8 mouse cellular contexts compared by ENCODE assay signal in the genomic region with DNA sequence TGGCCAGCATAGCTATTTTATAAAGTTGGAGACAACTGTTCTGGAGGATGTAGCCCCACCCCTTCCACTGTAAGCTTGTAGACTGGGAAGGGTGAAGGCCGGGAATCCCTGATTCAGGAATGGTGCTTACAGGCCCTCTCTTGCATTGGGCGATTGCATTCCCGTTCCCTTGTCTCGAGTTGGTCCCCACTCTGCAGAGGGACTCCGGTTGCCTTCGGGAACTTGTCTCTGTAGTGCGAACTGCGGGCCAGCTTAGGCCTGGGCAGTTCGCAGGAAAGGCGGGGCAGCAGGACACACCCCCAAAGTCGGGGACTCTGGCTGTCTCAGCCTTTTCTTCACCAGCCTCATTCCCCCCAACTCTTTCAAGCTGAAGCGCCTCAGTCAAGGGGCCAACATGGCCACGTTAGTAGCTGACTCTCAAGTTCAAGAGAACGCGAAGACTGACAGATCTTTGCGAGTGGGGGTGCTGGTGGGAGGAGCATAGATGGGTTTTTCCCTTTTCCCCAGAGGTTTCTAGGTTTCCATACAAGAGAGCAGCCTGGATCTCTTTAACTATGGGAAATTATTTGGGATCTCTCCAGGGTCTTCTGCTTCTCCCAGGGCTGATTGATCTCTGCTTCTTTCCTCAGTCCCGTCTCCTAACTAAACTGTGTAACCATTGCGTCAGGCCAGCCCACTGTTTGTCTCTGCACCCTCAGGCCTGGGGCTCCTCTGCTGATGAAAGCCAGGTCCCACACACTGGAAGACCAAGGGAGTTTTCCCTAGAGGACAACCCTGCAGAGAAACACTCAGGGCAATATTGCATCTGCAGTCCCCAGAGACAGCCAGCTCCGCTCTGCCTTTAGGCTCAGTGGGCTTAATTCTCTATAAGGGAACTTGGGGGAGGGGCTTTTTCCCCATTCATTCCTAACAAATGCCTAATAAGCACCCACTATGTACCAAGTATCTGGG. TPM values are rescaled to one million over a fixed set of nuclear protein-coding genes. Genes with fewer than 3 reads are reported as not detected.
DNase-seq lines count a peak whose midpoint lies in the region; ATAC-seq and TF ChIP-seq lines count a peak whose summit lies in the region.

No protein-coding gene starts in this region.

- peak overlapping the region; percentile 88 for H3K4me2 ChIP-seq in forebrain, embryonic 13.5 days
- peak overlapping the region; percentile 96 for H3K4me2 ChIP-seq in liver, embryonic 16.5 days (ENCODE audit: low read depth, low read length)
- peak overlapping the region; percentile 88 for H3K4me2 ChIP-seq in neural tube, embryonic 12.5 days (replicated peaks)

- H3K36me3 ChIP-seq in heart, adult 2 months (ENCODE audit: control insufficient read depth, insufficient read depth, low read length): peaks cover 21% of the 10 kb centered on the region
- peaks cover 43% of the 10 kb centered on the region for H3K36me3 ChIP-seq in forebrain, embryonic 13.5 days (ENCODE audit: poor library complexity, severe bottlenecking)
- peaks cover 33% of the 10 kb centered on the region for H3K36me3 ChIP-seq in liver, embryonic 16.5 days (ENCODE audit: control insufficient read depth, insufficient read depth)
- peaks cover 41% of the 10 kb centered on the region for H3K36me3 ChIP-seq in neural tube, embryonic 12.5 days

- no peaks in the 10 kb centered on the region for H3K27me3 ChIP-seq in heart, adult 2 months (ENCODE audit: control insufficient read depth, insufficient read depth, low read length)
- no peaks in the 10 kb centered on the region for H3K27me3 ChIP-seq in forebrain, embryonic 13.5 days
- no peaks in the 10 kb centered on the region for H3K27me3 ChIP-seq in liver, embryonic 16.5 days (ENCODE audit: control insufficient read depth, insufficient read depth, low read depth, low read length)
- H3K27me3 ChIP-seq in neural tube, embryonic 12.5 days (replicated peaks): no peaks in the 10 kb centered on the region

- intact Hi-C loops in heart, adult 2 months (cut with DNase I): loop anchor here (2.0 kb wide), 1 partner anchor 20 kb away; a partner anchor contains a TSS

- no peaks in the 10 kb centered on the region for H3K9me3 ChIP-seq in forebrain, embryonic 13.5 days (replicated peaks)
- no peaks in the 10 kb centered on the region for H3K9me3 ChIP-seq in liver, embryonic 16.5 days (replicated peaks; ENCODE audit: control insufficient read depth, low read length)
- H3K9me3 ChIP-seq in neural tube, embryonic 12.5 days: no peaks in the 10 kb centered on the region

- peaks cover 25% of the 10 kb centered on the region for H3K4me1 ChIP-seq in heart, adult 2 months (ENCODE audit: control insufficient read depth, insufficient read depth, low read length)
- peaks cover 22% of the 10 kb centered on the region for H3K4me1 ChIP-seq in bone marrow macrophage, adult 2 months (ENCODE audit: control insufficient read depth, insufficient read depth, low read length)
- H3K4me1 ChIP-seq in forebrain, embryonic 13.5 days: peaks cover 56% of the 10 kb centered on the region
- H3K4me1 ChIP-seq in liver, embryonic 16.5 days (ENCODE audit: control insufficient read depth, low read depth, low read length): peaks cover 49% of the 10 kb centered on the region
- H3K4me1 ChIP-seq in neural tube, embryonic 12.5 days: peaks cover 42% of the 10 kb centered on the region

- H3K4me3 ChIP-seq in heart, adult 2 months: peak overlapping the region; percentile 72
- H3K4me3 ChIP-seq in bone marrow macrophage, adult 2 months (ENCODE audit: insufficient read depth, low read length): peak overlapping the region; percentile 70
- peak overlapping the region; percentile 68 for H3K4me3 ChIP-seq in forebrain, embryonic 13.5 days
- peak overlapping the region; percentile 75 for H3K4me3 ChIP-seq in liver, embryonic 16.5 days (ENCODE audit: low read depth, low read length)
- peak overlapping the region; percentile 63 for H3K4me3 ChIP-seq in neural tube, embryonic 12.5 days

- peak overlapping the region; percentile 80 for H3K9ac ChIP-seq in heart, adult 2 months (ENCODE audit: low read depth, low read length)
- peak overlapping the region; percentile 73 for H3K9ac ChIP-seq in forebrain, embryonic 13.5 days
- peak overlapping the region; percentile 77 for H3K9ac ChIP-seq in liver, embryonic 16.5 days (ENCODE audit: low read depth, low read length)
- peak overlapping the region; percentile 69 for H3K9ac ChIP-seq in neural tube, embryonic 12.5 days

- no peaks in the 10 kb centered on the region for H3K79me2 ChIP-seq in heart, adult 2 months (replicated peaks; ENCODE audit: control insufficient read depth, insufficient read depth, low read length)

- no peak for TF ChIP-seq POLR2A in heart, adult 2 months (IDR thresholded peaks at IDR 0.05; ENCODE audit: insufficient read depth, low read depth, low read length)
- no peak for TF ChIP-seq POLR2A in bone marrow macrophage, adult 2 months (IDR thresholded peaks at IDR 0.05; ENCODE audit: borderline replicate concordance, low read depth, low read length)

- peak overlapping the region; percentile 92 for H3K27ac ChIP-seq in heart, adult 2 months
- peak overlapping the region; percentile 77 for H3K27ac ChIP-seq in bone marrow macrophage, adult 2 months (ENCODE audit: insufficient read depth, low read depth, low read length)
- H3K27ac ChIP-seq in forebrain, embryonic 13.5 days: peak overlapping the region; percentile 98
- peak overlapping the region; percentile 98 for H3K27ac ChIP-seq in liver, embryonic 16.5 days (ENCODE audit: low read length)
- peak overlapping the region; percentile 86 for H3K27ac ChIP-seq in neural tube, embryonic 12.5 days

- no peak for TF ChIP-seq CTCF in heart, adult 2 months (IDR thresholded peaks at IDR 0.05)
- no peak for TF ChIP-seq CTCF in bone marrow macrophage, adult 2 months (IDR thresholded peaks at IDR 0.05; ENCODE audit: low read depth, low read length)

- ATAC-seq in forebrain, embryonic 13.5 days: peak; percentile 43
- peak; percentile 27 for ATAC-seq in liver, embryonic 16.5 days (ENCODE audit: low read depth)
- ATAC-seq in neural tube, embryonic 12.5 days (ENCODE audit: low FRiP score, low read depth): peak; percentile 44

- WGBS in heart, adult 2 months: 2% methylated on average over 19 of the region's 19 CpGs
- 4% methylated on average over 19 of the region's 19 CpGs for WGBS in forebrain, embryonic 13.5 days
- 1% methylated on average over 19 of the region's 19 CpGs for WGBS in liver, embryonic 16.5 days (ENCODE audit: insufficient replicate concordance)
- 3% methylated on average over 19 of the region's 19 CpGs for WGBS in neural tube, embryonic 12.5 days

- peak; percentile 51; the same call in 1 of the 2 replicates for TF ChIP-seq EP300 in heart, adult 2 months (IDR thresholded peaks at IDR 0.05; ENCODE audit: insufficient read depth, low read depth, low read length)

- DNase-seq in heart, adult 2 months: peak; percentile 81 to 82
- no peak for DNase-seq in heart, adult 8-10 months (ENCODE audit: low spot score)
- DNase-seq in hindlimb bud, embryonic 11.5 days (ENCODE audit: extremely low spot score, low read depth, low spot score): peak; percentile 63
- DNase-seq in thymus, postnatal 36 days: peak; percentile 56 to 70

RNA-seq across cellular contexts. Expression of a gene that starts 2.4 kb away (rescaled TPM):
- 10 to 100 TPM; 19.2 to 20.4 TPM for total RNA-seq in heart, adult 2 months (2021)
- polyA plus RNA-seq in heart, adult 2 months (2012; rRNA removed): 15.8 and 22.3 TPM in 2 replicates
- total RNA-seq in heart, adult 8-10 months (2022): 10 to 100 TPM; 17.6 to 25.5 (median 19.5) TPM
- 45.8 and 53.4 TPM in 2 replicates for polyA plus RNA-seq in bone marrow macrophage, adult 2 months (2012; ENCODE audit: insufficient read depth, insufficient read length, missing spikeins)
- polyA plus RNA-seq in forebrain, embryonic 13.5 days (2015; fragmentation: Nextera tagmentation; extraction: Ambion mirVana): 13.6 and 16.7 TPM in 2 replicates
- 5.7 and 6.5 TPM in 2 replicates for polyA plus RNA-seq in liver, embryonic 16.5 days (2015; fragmentation: Nextera tagmentation; extraction: Ambion mirVana)
- polyA plus RNA-seq in neural tube, embryonic 12.5 days (2016; fragmentation: Nextera tagmentation; extraction: Ambion mirVana): 18.4 and 20.5 TPM in 2 replicates

RNA-seq across cellular contexts. Expression of a gene that starts 20.4 kb away (rescaled TPM):
- 10 to 100 TPM; 42.6 to 47.7 TPM for total RNA-seq in heart, adult 2 months (2021)
- polyA plus RNA-seq in heart, adult 2 months (2012; rRNA removed): 36.6 and 51.3 TPM in 2 replicates
- total RNA-seq in heart, adult 8-10 months (2022): 10 to 100 TPM; 42.1 to 48.8 (median 45.4) TPM
- 29.4 and 34.9 TPM in 2 replicates for polyA plus RNA-seq in bone marrow macrophage, adult 2 months (2012; ENCODE audit: insufficient read depth, insufficient read length, missing spikeins)
- 137 and 138 TPM in 2 replicates for polyA plus RNA-seq in forebrain, embryonic 13.5 days (2015; fragmentation: Nextera tagmentation; extraction: Ambion mirVana)
- polyA plus RNA-seq in liver, embryonic 16.5 days (2015; fragmentation: Nextera tagmentation; extraction: Ambion mirVana): 100 and 109 TPM in 2 replicates
- 145 and 146 TPM in 2 replicates for polyA plus RNA-seq in neural tube, embryonic 12.5 days (2016; fragmentation: Nextera tagmentation; extraction: Ambion mirVana)

RNA-seq across cellular contexts. Expression of a gene that starts 25.0 kb away (rescaled TPM):
- 100 to 1,000 TPM; 123 to 135 TPM for total RNA-seq in heart, adult 2 months (2021)
- polyA plus RNA-seq in heart, adult 2 months (2012; rRNA removed): 139 and 167 TPM in 2 replicates
- total RNA-seq in heart, adult 8-10 months (2022): 100 to 1,000 TPM; 143 to 151 (median 146) TPM
- 119 and 121 TPM in 2 replicates for polyA plus RNA-seq in bone marrow macrophage, adult 2 months (2012; ENCODE audit: insufficient read depth, insufficient read length, missing spikeins)
- polyA plus RNA-seq in forebrain, embryonic 13.5 days (2015; fragmentation: Nextera tagmentation; extraction: Ambion mirVana): 262 and 282 TPM in 2 replicates
- 65.9 TPM in 2 replicates for polyA plus RNA-seq in liver, embryonic 16.5 days (2015; fragmentation: Nextera tagmentation; extraction: Ambion mirVana)
- 273 and 277 TPM in 2 replicates for polyA plus RNA-seq in neural tube, embryonic 12.5 days (2016; fragmentation: Nextera tagmentation; extraction: Ambion mirVana)

RNA-seq across cellular contexts. Expression of a gene that starts 28.1 kb away (rescaled TPM):
- total RNA-seq in heart, adult 2 months (2021): under 1 TPM; 0.34 to 0.45 TPM
- 1.3 and 2.2 TPM in 2 replicates for polyA plus RNA-seq in heart, adult 2 months (2012; rRNA removed)
- 1 to 10 TPM in 2 of 4 experiments, under 1 TPM in 2; 0.54 to 1.6 (median 1.2) TPM for total RNA-seq in heart, adult 8-10 months (2022)
- polyA plus RNA-seq in bone marrow macrophage, adult 2 months (2012; ENCODE audit: insufficient read depth, insufficient read length, missing spikeins): 2.3 and 2.5 TPM in 2 replicates
- polyA plus RNA-seq in forebrain, embryonic 13.5 days (2015; fragmentation: Nextera tagmentation; extraction: Ambion mirVana): 45.4 and 47.6 TPM in 2 replicates
- 0.09 and 0.11 TPM in 2 replicates for polyA plus RNA-seq in liver, embryonic 16.5 days (2015; fragmentation: Nextera tagmentation; extraction: Ambion mirVana)
- polyA plus RNA-seq in neural tube, embryonic 12.5 days (2016; fragmentation: Nextera tagmentation; extraction: Ambion mirVana): 72.7 and 81.6 TPM in 2 replicates

RNA-seq across cellular contexts. Expression of a gene that starts 30.6 kb away (rescaled TPM):
- total RNA-seq in heart, adult 2 months (2021): 1 to 10 TPM; 2.3 to 2.4 TPM
- 2.5 and 4.8 TPM in 2 replicates for polyA plus RNA-seq in heart, adult 2 months (2012; rRNA removed)
- 1 to 10 TPM; 1.5 to 3.2 (median 3.0) TPM for total RNA-seq in heart, adult 8-10 months (2022)
- 131 and 146 TPM in 2 replicates for polyA plus RNA-seq in bone marrow macrophage, adult 2 months (2012; ENCODE audit: insufficient read depth, insufficient read length, missing spikeins)
- polyA plus RNA-seq in forebrain, embryonic 13.5 days (2015; fragmentation: Nextera tagmentation; extraction: Ambion mirVana): 0.39 and 0.72 TPM in 2 replicates
- 12.2 and 13.2 TPM in 2 replicates for polyA plus RNA-seq in liver, embryonic 16.5 days (2015; fragmentation: Nextera tagmentation; extraction: Ambion mirVana)
- polyA plus RNA-seq in neural tube, embryonic 12.5 days (2016; fragmentation: Nextera tagmentation; extraction: Ambion mirVana): 1.7 and 2.0 TPM in 2 replicates
